Mouse (Mus musculus): Measurements from ENCODE around the gene Dync1i1.

- TF ChIP-seq CTCF (IDR thresholded peaks at IDR 0.05; ENCODE audit: borderline replicate concordance, insufficient read depth, low read depth, low read length), result no peak
- no peak for TF ChIP-seq POLR2A (IDR thresholded peaks at IDR 0.05; ENCODE audit: borderline replicate concordance, insufficient read depth, low read length)
Measured at GRCm38 (mm10) chr6:5976241-5976640, 250.8 kb downstream of the Dync1i1 start.

Data from cerebellum, adult 2 months (tissue).